ENCODE assay signal across 8 mouse cellular contexts in the genomic region with DNA sequence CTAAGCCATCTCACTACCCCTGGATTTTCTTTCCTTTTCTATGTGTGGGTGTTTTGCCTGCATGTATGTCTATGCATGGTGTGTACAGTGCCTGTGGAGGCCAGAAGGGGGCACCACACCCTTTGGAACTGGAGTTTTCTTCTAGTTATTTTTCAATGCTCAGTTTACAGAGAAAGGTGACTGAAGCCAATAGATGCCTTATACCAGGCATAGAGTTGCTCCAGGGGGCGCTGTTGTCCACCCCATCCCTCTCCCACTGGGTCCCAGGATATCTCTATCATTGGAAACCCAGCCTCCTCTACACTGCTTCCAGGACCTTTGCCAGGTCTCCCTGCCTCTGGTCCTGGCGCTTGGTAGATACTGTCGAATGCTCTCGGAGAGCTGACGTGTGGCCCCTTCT.
DNase-seq lines count a peak whose midpoint lies in the region; ATAC-seq lines count a peak whose summit lies in the region.

No protein-coding gene starts in this region.

- no peaks in the 10 kb centered on the region for H3K4me1 ChIP-seq in midbrain, embryonic 13.5 days (replicated peaks)
- 0 out of 2 replicates have a peak, but pooled peaks cover 5% of the 10 kb centered on the region for H3K4me1 ChIP-seq in stomach, embryonic 15.5 days

- H3K36me3 ChIP-seq in midbrain, embryonic 13.5 days: no peaks in the 10 kb centered on the region
- no peaks in the 10 kb centered on the region for H3K36me3 ChIP-seq in stomach, embryonic 15.5 days

- H3K9me3 ChIP-seq in midbrain, embryonic 13.5 days: no peaks in the 10 kb centered on the region
- H3K9me3 ChIP-seq in stomach, embryonic 15.5 days: no peaks in the 10 kb centered on the region

- WGBS in midbrain, embryonic 13.5 days: 59% methylated on average over 5 of the region's 5 CpGs
- WGBS in stomach, embryonic 15.5 days: 62% methylated on average over 5 of the region's 5 CpGs

- DNase-seq in cerebellum, postnatal 25 days: peak; percentile 21 to 44
- peak; percentile 81 for DNase-seq in c-Kit-positive CD71-negative TER-119-negative erythroid progenitor cells, embryonic 14.5 days (ENCODE audit: low read depth)
- peak; percentile 80 for DNase-seq in gastrocnemius, postnatal 10 days
- peak; percentile 59 for DNase-seq in induced T-regulatory cell, adult 2 months (ENCODE audit: low read depth)
- DNase-seq in left cerebral cortex, postnatal 4 days: peak; percentile 80

- H3K9ac ChIP-seq in midbrain, embryonic 13.5 days (replicated peaks): no peak overlapping the region
- H3K9ac ChIP-seq in stomach, embryonic 15.5 days: no peak overlapping the region

- intact Hi-C loops in left cerebral cortex, postnatal 4 days (cut with DNase I): no loop called here

- H3K27ac ChIP-seq in midbrain, embryonic 13.5 days: no peak overlapping the region
- H3K27ac ChIP-seq in stomach, embryonic 15.5 days: no peak overlapping the region

- H3K4me2 ChIP-seq in midbrain, embryonic 13.5 days (replicated peaks): no peak overlapping the region
- no peak overlapping the region for H3K4me2 ChIP-seq in stomach, embryonic 15.5 days

- H3K27me3 ChIP-seq in midbrain, embryonic 13.5 days: no peaks in the 10 kb centered on the region
- no peaks in the 10 kb centered on the region for H3K27me3 ChIP-seq in stomach, embryonic 15.5 days (replicated peaks)

- H3K4me3 ChIP-seq in midbrain, embryonic 13.5 days (replicated peaks): no peak overlapping the region
- H3K4me3 ChIP-seq in stomach, embryonic 15.5 days (replicated peaks): no peak overlapping the region

- ATAC-seq in cerebellum, adult (ENCODE audit: insufficient number of reproducible peaks, low FRiP score, low TSS enrichment): no peak
- peak; percentile 61 for ATAC-seq in midbrain, embryonic 13.5 days
- peak; percentile 70; the same call in 1 of the 2 replicates for ATAC-seq in stomach, embryonic 15.5 days (ENCODE audit: insufficient read depth, low FRiP score, low read depth)
